Mouse (Mus musculus) limb, embryonic 12.5 days (tissue): ENCODE results near the gene Fam71e1. TPM values are rescaled to one million over a fixed set of nuclear protein-coding genes. Genes with fewer than 3 reads are reported as not detected.

Experiments
- ATAC-seq: fragments of 200-750 bp; cut with Nextera tagmentation; 2 replicates; pipeline ENCODE4 v1.8.0; 2017; ENCODE audit warnings: low read depth, moderate TSS enrichment; ENCODE audit not compliant: insufficient number of reproducible peaks, insufficient read depth, low FRiP score, low TSS enrichment
- H3K27ac ChIP-seq: fragments of 300-500 bp; sonication (generic); 2 replicates; pipeline ENCODE4 v1.5.1; 2016; ENCODE audit warnings: mild to moderate bottlenecking, moderate library complexity
- H3K27me3 ChIP-seq: fragments of 300-500 bp; sonication (generic); 2 replicates; pipeline ENCODE4 v1.6.1; 2016; ENCODE audit warnings: mild to moderate bottlenecking, moderate library complexity
- H3K36me3 ChIP-seq: fragments of 300-500 bp; sonication (generic); 2 replicates; pipeline ENCODE4 v1.6.1; 2016; ENCODE audit warnings: mild to moderate bottlenecking, moderate library complexity
- H3K4me1 ChIP-seq: fragments of 300-500 bp; sonication (generic); replicated peaks from 2 replicates; pipeline ENCODE4 v1.6.1; 2016
- H3K4me2 ChIP-seq: fragments of 300-500 bp; sonication (generic); 2 replicates; pipeline ENCODE4 v1.6.1; 2016; ENCODE audit warnings: mild to moderate bottlenecking, moderate library complexity
- H3K4me3 ChIP-seq: fragments of 300-500 bp; sonication (generic); replicated peaks from 2 replicates; pipeline ENCODE4 v1.5.1; 2016; ENCODE audit warnings: mild to moderate bottlenecking
- H3K9ac ChIP-seq: fragments of 300-500 bp; sonication (generic); replicated peaks from 2 replicates; pipeline ENCODE4 v1.6.1; 2016; ENCODE audit warnings: mild to moderate bottlenecking, moderate library complexity
- H3K9me3 ChIP-seq: fragments of 300-500 bp; sonication (generic); 2 replicates; pipeline ENCODE4 v1.6.1; 2016; ENCODE audit warnings: mild to moderate bottlenecking, moderate library complexity
- WGBS: fragments of 180-500 bp; shearing (Covaris S2); methylation state at CpG from one replicate; pipeline ENCODE4 v1.1.7; 2016; 5-methylcytosine and 5-hydroxymethylcytosine counted together
- polyA plus RNA-seq: library from polyadenylated mRNA; unstranded; fragments of >200 nt; fragmentation: Nextera tagmentation; extraction: Ambion mirVana; gene quantifications from 2 replicates; pipeline ENCODE4 v1.2.1, GENCODE M21; 2016

Gene Fam71e1
- polyA plus RNA-seq, 1 experiment from 2014 or later = 19.0 TPM

- Histone ChIP-seq H3K4me1 (0 out of 2 replicates have a peak, but pooled peaks cover 4% of the 10 kb centered on the region), H3K4me2 (no peak overlapping the region), H3K27me3 (peaks cover 68% of the 10 kb centered on the region), H3K36me3 (no peaks in the 10 kb centered on the region), H3K9me3 (no peaks in the 10 kb centered on the region), H3K9ac (no peak overlapping the region), H3K4me3 (no peak overlapping the region), H3K27ac (no peak overlapping the region)
- 67% methylated on average over 9 of the region's 9 CpGs for WGBS
- ATAC-seq = no peak
Observed at GRCm38 (mm10) chr7:44519240-44519913, 23.0 kb downstream of the Fam71e1 start.

GRCm38 (mm10) chr7:44520990-44521389, 24.6 kb downstream of the Fam71e1 start:
- peaks cover 10% of the 10 kb centered on the region for H3K4me1 ChIP-seq
- H3K9ac ChIP-seq = no peak overlapping the region
- H3K27ac ChIP-seq = no peak overlapping the region
- H3K9me3 ChIP-seq = no peaks in the 10 kb centered on the region
- peaks cover 71% of the 10 kb centered on the region for H3K27me3 ChIP-seq
- no peak overlapping the region for H3K4me3 ChIP-seq
- no peak for ATAC-seq
- H3K36me3 ChIP-seq = no peaks in the 10 kb centered on the region
- WGBS = 63% methylated on average over 3 of the region's 3 CpGs
- no peak overlapping the region for H3K4me2 ChIP-seq

- Histone ChIP-seq H3K9me3 (no peaks in the 10 kb centered on the region), H3K4me3 (no peak overlapping the region; the same call in 1 of the 2 replicates), H3K4me2 (peak overlapping the region; percentile 41), H3K9ac (0 out of 2 replicates have a peak overlapping the region, but pooled peaks have one; percentile 45), H3K27me3 (peaks cover 71% of the 10 kb centered on the region), H3K27ac (no peak overlapping the region), H3K36me3 (no peaks in the 10 kb centered on the region), H3K4me1 (peaks cover 10% of the 10 kb centered on the region)
- WGBS = 4% methylated on average over 20 of the region's 20 CpGs
- ATAC-seq = peak; percentile 19; the same call in 1 of the 2 replicates
Observed at GRCm38 (mm10) chr7:44521710-44522109, 25.3 kb downstream of the Fam71e1 start.

GRCm38 (mm10) chr7:44523056-44523455, 26.7 kb downstream of the Fam71e1 start:
- Histone ChIP-seq H3K9me3 (no peaks in the 10 kb centered on the region), H3K4me3 (no peak overlapping the region), H3K27ac (no peak overlapping the region), H3K4me1 (peaks cover 10% of the 10 kb centered on the region), H3K4me2 (no peak overlapping the region), H3K9ac (no peak overlapping the region), H3K36me3 (no peaks in the 10 kb centered on the region), H3K27me3 (peaks cover 85% of the 10 kb centered on the region)
- 60% methylated on average over 2 of the region's 2 CpGs for WGBS
- no peak for ATAC-seq

- Histone ChIP-seq H3K27ac (no peak within 1 kb of the TSS), H3K4me3 (no peak within 1 kb of the TSS), H3K4me2 (peak within 1 kb of the TSS; percentile 26), H3K9ac (no peak within 1 kb of the TSS), H3K4me1 (peaks cover 10% of the 10 kb centered on the region), H3K27me3 (peaks cover 93% of the 10 kb centered on the region), H3K9me3 (no peaks in the 10 kb centered on the region), H3K36me3 (no peaks in the 10 kb centered on the region)
- 22% methylated on average over 12 of the region's 12 CpGs for WGBS
- ATAC-seq = no peak
Observed at GRCm38 (mm10) chr7:44524502-44524901, 28.1 kb downstream of the Fam71e1 start, which contains the start of gene Mybpc2. Gene Mybpc2 (minus strand): TSS chr7:44524656.

GRCm38 (mm10) chr7:44525126-44525832, 28.9 kb downstream of the Fam71e1 start:
- WGBS = 14% methylated on average over 20 of the region's 22 CpGs
- Histone ChIP-seq H3K9ac (no peak overlapping the region), H3K4me2 (peak overlapping the region; percentile 26)

GRCm38 (mm10) chr7:44526414-44527154, 30.2 kb downstream of the Fam71e1 start:
- no peak overlapping the region for H3K27ac ChIP-seq
- 85% methylated on average over 14 of the region's 14 CpGs for WGBS
- H3K4me1 ChIP-seq = peaks cover 7% of the 10 kb centered on the region
- no peaks in the 10 kb centered on the region for H3K36me3 ChIP-seq
- no peak overlapping the region for H3K4me3 ChIP-seq
- no peaks in the 10 kb centered on the region for H3K9me3 ChIP-seq
- H3K4me2 ChIP-seq = no peak overlapping the region
- peaks cover 86% of the 10 kb centered on the region for H3K27me3 ChIP-seq
- no peak overlapping the region for H3K9ac ChIP-seq
- ATAC-seq = no peak

More at GRCm38 (mm10) chr7:44525126-44525832, 28.9 kb downstream of the Fam71e1 start:
- Histone ChIP-seq H3K4me3 (no peak overlapping the region), H3K36me3 (no peaks in the 10 kb centered on the region), H3K9me3 (no peaks in the 10 kb centered on the region), H3K4me1 (peaks cover 10% of the 10 kb centered on the region), H3K27me3 (peaks cover 94% of the 10 kb centered on the region), H3K27ac (no peak overlapping the region)
- no peak for ATAC-seq

GRCm38 (mm10) chr7:44527483-44528398, 31.4 kb downstream of the Fam71e1 start:
- 7% methylated on average over 40 of the region's 40 CpGs for WGBS
- H3K4me3 ChIP-seq = peak overlapping the region; percentile 42
- peaks cover 8% of the 10 kb centered on the region for H3K36me3 ChIP-seq
- H3K27me3 ChIP-seq = peaks cover 74% of the 10 kb centered on the region
- no peak overlapping the region for H3K27ac ChIP-seq
- peak overlapping the region; percentile 73 for H3K4me2 ChIP-seq
- H3K4me1 ChIP-seq = peaks cover 6% of the 10 kb centered on the region
- H3K9ac ChIP-seq = peak overlapping the region; percentile 40; the same call in 1 of the 2 replicates
- ATAC-seq = no peak; the same call in 1 of the 2 replicates
- H3K9me3 ChIP-seq = no peaks in the 10 kb centered on the region

GRCm38 (mm10) chr7:44529518-44529917, 33.1 kb downstream of the Fam71e1 start:
- H3K4me3 ChIP-seq = no peak overlapping the region
- H3K36me3 ChIP-seq = peaks cover 26% of the 10 kb centered on the region
- H3K27ac ChIP-seq = no peak overlapping the region
- H3K4me1 ChIP-seq = peaks cover 6% of the 10 kb centered on the region
- H3K9me3 ChIP-seq = no peaks in the 10 kb centered on the region
- ATAC-seq = no peak
- 76% methylated on average over 5 of the region's 5 CpGs for WGBS
- H3K27me3 ChIP-seq = peaks cover 56% of the 10 kb centered on the region
- 0 out of 2 replicates have a peak overlapping the region, but pooled peaks have one; percentile 8 for H3K9ac ChIP-seq
- no peak overlapping the region for H3K4me2 ChIP-seq

- Histone ChIP-seq H3K27me3 (peaks cover 46% of the 10 kb centered on the region), H3K9ac (no peak overlapping the region), H3K4me1 (no peaks in the 10 kb centered on the region), H3K27ac (no peak overlapping the region), H3K4me2 (no peak overlapping the region), H3K4me3 (no peak overlapping the region), H3K36me3 (peaks cover 36% of the 10 kb centered on the region), H3K9me3 (no peaks in the 10 kb centered on the region)
- ATAC-seq = no peak
- 86% methylated on average over 3 of the region's 3 CpGs for WGBS
Observed at GRCm38 (mm10) chr7:44530507-44530906, 34.1 kb downstream of the Fam71e1 start.
